Comparison of ENCODE assay signal across 26 mouse cellular contexts in the genomic region with DNA sequence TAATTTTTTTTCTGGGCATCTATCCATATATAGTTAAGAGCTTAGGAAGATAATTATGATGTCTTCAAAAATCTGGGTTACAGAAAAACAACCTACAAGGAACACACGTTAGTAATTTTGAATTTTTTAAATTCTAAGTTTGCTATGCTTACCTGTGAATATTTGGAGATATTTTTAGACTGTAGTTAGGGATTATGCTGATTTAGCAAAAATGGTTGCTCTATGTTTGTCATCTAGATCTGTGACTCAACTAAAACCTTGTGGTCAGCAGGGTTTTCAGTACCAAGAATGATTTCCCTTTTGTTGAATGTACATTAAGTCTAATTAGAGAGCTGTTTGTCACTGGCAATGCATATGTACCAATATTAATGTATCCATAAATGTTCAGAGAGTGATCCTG.
"Had no signal": no experiment of that assay in that cellular context is flagged by ENCODE, and none has a peak within 500 bp of the region (broad histone marks: within the 10 kb centered on the region; RNA-seq: fewer than 3 reads in every experiment).

No protein-coding gene starts in this region.

- ATAC-seq: forebrain, embryonic 13.5 days; forebrain, embryonic 14.5 days; forebrain, embryonic 15.5 days; forebrain, embryonic 16.5 days; forebrain, postnatal 0 days had no signal

- H3K9ac ChIP-seq: embryonic facial prominence, embryonic 12.5 days; embryonic facial prominence, embryonic 13.5 days; embryonic facial prominence, embryonic 15.5 days; forebrain, embryonic 12.5 days; forebrain, embryonic 13.5 days; forebrain, embryonic 15.5 days; forebrain, postnatal 0 days had no signal

- H3K4me2 ChIP-seq: embryonic facial prominence, embryonic 12.5 days; embryonic facial prominence, embryonic 13.5 days; embryonic facial prominence, embryonic 15.5 days; forebrain, embryonic 12.5 days; forebrain, embryonic 13.5 days; forebrain, embryonic 15.5 days; heart, embryonic 11.5 days had no signal

- H3K9me3 ChIP-seq: embryonic facial prominence, embryonic 10.5 days; embryonic facial prominence, embryonic 12.5 days; embryonic facial prominence, embryonic 13.5 days; embryonic facial prominence, embryonic 15.5 days; forebrain, embryonic 10.5 days; forebrain, embryonic 12.5 days; forebrain, embryonic 13.5 days; forebrain, embryonic 15.5 days; heart, embryonic 10.5 days had no signal

- H3K27me3 ChIP-seq: embryonic facial prominence, embryonic 12.5 days; embryonic facial prominence, embryonic 13.5 days; embryonic facial prominence, embryonic 15.5 days; forebrain, embryonic 12.5 days; forebrain, embryonic 13.5 days; forebrain, embryonic 15.5 days had no signal

- DNase-seq: cerebellum, postnatal 10 days; cerebellum, postnatal 14 days; cerebellum, postnatal 25 days; cerebellum, postnatal 36 days; embryo, embryonic 11 days; forebrain, postnatal 0 days; gastrocnemius, adult 2 months; gastrocnemius, postnatal 10 days; gastrocnemius, postnatal 14 days; gastrocnemius, postnatal 25 days; gastrocnemius, postnatal 36 days; heart, adult 11 months; heart, adult 18-20 months had no signal

- H3K4me3 ChIP-seq: embryonic facial prominence, embryonic 10.5 days; embryonic facial prominence, embryonic 12.5 days; embryonic facial prominence, embryonic 13.5 days; embryonic facial prominence, embryonic 15.5 days; erythroblast, embryonic 14.5 days; forebrain, embryonic 10.5 days; forebrain, embryonic 12.5 days; forebrain, embryonic 13.5 days; forebrain, embryonic 15.5 days; gastrocnemius, adult 2 months; heart, embryonic 10.5 days had no signal

- H3K4me1 ChIP-seq: embryonic facial prominence, embryonic 10.5 days; embryonic facial prominence, embryonic 12.5 days; embryonic facial prominence, embryonic 13.5 days; embryonic facial prominence, embryonic 15.5 days; forebrain, embryonic 10.5 days; forebrain, embryonic 12.5 days; forebrain, embryonic 13.5 days; forebrain, embryonic 15.5 days; heart, embryonic 10.5 days had no signal

- H3K36me3 ChIP-seq: embryonic facial prominence, embryonic 10.5 days; embryonic facial prominence, embryonic 12.5 days; embryonic facial prominence, embryonic 13.5 days; embryonic facial prominence, embryonic 15.5 days; forebrain, embryonic 10.5 days; forebrain, embryonic 12.5 days; forebrain, embryonic 15.5 days; heart, embryonic 10.5 days had no signal

- H3K27ac ChIP-seq: embryonic facial prominence, embryonic 10.5 days; embryonic facial prominence, embryonic 12.5 days; embryonic facial prominence, embryonic 13.5 days; embryonic facial prominence, embryonic 15.5 days; forebrain, embryonic 10.5 days; forebrain, embryonic 12.5 days; forebrain, embryonic 13.5 days; forebrain, embryonic 15.5 days; gastrocnemius, adult 2 months; heart, embryonic 10.5 days had no signal
